Mouse (Mus musculus): ENCODE data around the gene Ptprt. TPM values are rescaled to one million over a fixed set of nuclear protein-coding genes. Genes with fewer than 3 reads are reported as not detected.

Ptprt gene
- polyA plus RNA-seq, 1 experiment from 2014 or later = 3.2 TPM

DNA sequence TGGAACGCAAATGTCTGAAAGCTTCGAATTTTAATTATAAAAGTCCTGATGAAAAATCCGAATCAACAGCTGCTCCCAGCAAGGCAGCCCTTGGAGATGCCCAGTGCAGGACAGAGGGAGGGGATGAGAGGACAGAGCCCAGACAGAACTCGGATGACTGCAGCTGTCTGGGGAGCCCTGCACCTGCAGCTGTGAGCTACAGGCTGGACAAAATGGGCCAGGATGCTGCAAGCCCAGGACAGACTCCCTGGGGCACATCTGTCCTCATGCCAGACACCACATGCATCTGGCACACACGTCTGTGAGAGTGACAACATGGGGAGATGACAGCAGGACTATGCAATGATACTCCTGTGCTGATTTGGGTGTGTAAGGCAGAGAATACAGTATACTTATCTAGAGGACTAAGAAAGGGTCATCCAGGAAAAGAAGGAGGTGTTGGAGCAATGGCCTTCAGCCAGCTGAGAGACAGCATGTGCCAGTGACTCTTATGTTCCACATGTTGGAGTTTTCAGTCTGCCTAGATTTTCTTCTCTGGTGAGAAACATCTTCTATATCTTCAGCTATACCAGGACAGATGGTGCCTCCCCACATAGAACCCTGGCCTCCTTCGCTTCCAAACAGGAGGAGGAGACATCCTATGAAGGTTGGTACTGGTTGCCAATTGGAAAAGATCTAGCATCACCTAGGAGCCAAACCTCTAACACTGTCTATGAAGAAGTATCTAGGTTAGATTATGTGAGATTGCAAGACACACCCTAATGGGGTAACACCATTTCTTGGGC lies 259.4 kb downstream of the Ptprt start:
- no peak overlapping the region for H3K4me2 ChIP-seq
- no peaks in the 10 kb centered on the region for H3K9me3 ChIP-seq (replicated peaks)
- no peak for ATAC-seq (replicated peaks; ENCODE audit: low FRiP score)
- H3K27ac ChIP-seq = no peak overlapping the region
- no peak overlapping the region for H3K4me3 ChIP-seq (replicated peaks)
- H3K9ac ChIP-seq = no peak overlapping the region
- no peaks in the 10 kb centered on the region for H3K27me3 ChIP-seq
- no peaks in the 10 kb centered on the region for H3K36me3 ChIP-seq
- WGBS = 77% methylated on average over 6 of the region's 6 CpGs
- no peaks in the 10 kb centered on the region for H3K4me1 ChIP-seq

DNA sequence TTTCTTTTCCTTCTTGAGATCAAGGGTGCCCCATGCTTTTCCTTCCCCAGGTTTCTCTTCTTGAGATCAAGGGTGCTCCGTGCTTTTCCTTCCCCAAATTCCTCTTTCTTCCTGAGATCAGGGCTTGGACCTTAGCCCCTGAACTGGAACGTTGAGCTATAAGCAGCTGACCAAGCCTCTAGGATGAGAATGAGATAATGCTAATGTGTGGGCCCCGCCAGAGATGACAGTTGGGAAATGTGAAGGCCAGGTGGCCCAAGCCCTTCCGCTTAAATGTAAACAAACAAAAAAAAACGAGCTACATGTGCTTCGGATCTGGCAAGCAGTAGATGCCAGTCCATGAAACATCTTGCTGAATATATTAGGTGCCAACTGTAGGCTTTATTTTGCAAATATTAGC lies 266.3 kb downstream of the Ptprt start:
- H3K9me3 ChIP-seq (replicated peaks) = no peaks in the 10 kb centered on the region
- WGBS = 55% methylated on average over 6 of the region's 6 CpGs
- ATAC-seq (replicated peaks; ENCODE audit: low FRiP score) = no peak
- H3K36me3 ChIP-seq = no peaks in the 10 kb centered on the region
- H3K4me2 ChIP-seq = no peak overlapping the region
- H3K4me3 ChIP-seq (replicated peaks) = no peak overlapping the region
- H3K27me3 ChIP-seq = no peaks in the 10 kb centered on the region
- no peak overlapping the region for H3K9ac ChIP-seq
- no peak overlapping the region for H3K27ac ChIP-seq
- no peaks in the 10 kb centered on the region for H3K4me1 ChIP-seq

DNA sequence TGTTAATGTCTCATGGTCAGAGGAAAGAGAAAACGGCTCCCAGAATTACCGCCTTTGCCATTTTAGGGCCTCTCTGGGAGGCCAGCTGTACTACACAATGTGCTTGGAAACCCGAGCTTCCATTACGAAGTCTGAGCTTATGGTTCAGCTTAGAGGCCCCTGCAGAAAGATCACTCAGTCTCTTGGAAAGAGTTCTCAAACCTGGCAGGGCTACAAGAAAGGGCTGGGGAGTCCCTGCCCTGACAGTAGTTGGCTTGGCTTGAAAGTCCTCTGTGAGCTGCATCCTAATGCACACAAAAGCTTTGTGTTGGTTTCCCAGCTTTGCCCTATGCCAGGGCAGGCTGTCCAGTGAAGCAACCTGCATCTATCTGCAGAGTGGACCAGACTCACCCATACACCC lies 269.1 kb downstream of the Ptprt start:
- Histone ChIP-seq H3K9me3 (replicated peaks) (no peaks in the 10 kb centered on the region), H3K27ac (no peak overlapping the region), H3K4me1 (no peaks in the 10 kb centered on the region), H3K36me3 (no peaks in the 10 kb centered on the region), H3K4me3 (replicated peaks) (no peak overlapping the region), H3K27me3 (no peaks in the 10 kb centered on the region), H3K9ac (no peak overlapping the region), H3K4me2 (no peak overlapping the region)
- ATAC-seq (replicated peaks; ENCODE audit: low FRiP score) = no peak
- WGBS = 35% methylated on average over 4 of the region's 4 CpGs

DNA sequence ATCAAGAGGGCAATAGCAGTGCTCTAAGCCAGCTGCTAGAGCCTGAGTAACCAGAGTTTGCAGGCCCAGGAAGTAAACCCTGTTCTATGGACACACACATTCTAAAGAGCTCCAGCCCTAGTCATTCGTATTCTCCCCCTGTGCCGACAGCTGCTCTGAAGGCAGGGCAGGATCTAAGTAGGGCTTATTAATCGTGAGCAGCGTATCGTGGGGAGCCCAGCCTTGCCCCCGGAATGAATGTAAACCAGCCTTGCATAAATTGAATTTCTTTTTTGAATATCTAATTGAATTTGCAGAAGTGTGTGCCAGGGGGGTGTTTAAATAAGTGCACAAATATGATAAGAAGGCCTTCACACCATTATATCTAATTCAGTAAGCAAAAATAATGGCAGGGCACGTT lies 283.6 kb downstream of the Ptprt start:
- no peak for ATAC-seq (replicated peaks; ENCODE audit: low FRiP score)
- H3K36me3 ChIP-seq = no peaks in the 10 kb centered on the region

DNA sequence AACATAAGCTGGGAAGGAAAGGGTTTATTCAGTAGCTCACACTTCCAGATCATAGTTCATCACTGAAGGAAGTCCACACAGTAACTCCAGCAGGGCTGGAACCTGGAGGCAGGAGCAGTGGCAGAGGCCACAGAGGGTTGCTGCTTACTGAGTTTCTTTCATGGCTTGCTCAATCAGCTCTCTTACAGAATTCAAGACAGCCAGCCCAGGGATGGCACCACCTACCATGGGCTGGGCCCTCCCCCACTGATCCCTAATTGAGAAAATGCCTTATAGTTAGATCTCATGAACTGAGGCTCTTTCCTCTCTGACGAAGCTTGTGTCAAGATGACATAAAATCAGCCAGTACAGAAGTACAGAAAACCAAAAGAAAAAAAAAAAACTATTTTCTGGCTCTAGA lies 311.9 kb downstream of the Ptprt start:
- no peak overlapping the region for H3K4me3 ChIP-seq (replicated peaks)
- ATAC-seq (replicated peaks; ENCODE audit: low FRiP score) = no peak
- no peaks in the 10 kb centered on the region for H3K36me3 ChIP-seq
- H3K9me3 ChIP-seq (replicated peaks) = no peaks in the 10 kb centered on the region
- no peaks in the 10 kb centered on the region for H3K27me3 ChIP-seq
- 63% methylated on average over 1 of the region's 1 CpGs for WGBS
- no peak overlapping the region for H3K27ac ChIP-seq
- H3K4me2 ChIP-seq = no peak overlapping the region
- no peak overlapping the region for H3K9ac ChIP-seq
- H3K4me1 ChIP-seq = no peaks in the 10 kb centered on the region

More for the DNA sequence above, 283.6 kb downstream of the Ptprt start:
- 81% methylated on average over 7 of the region's 7 CpGs for WGBS
- H3K4me2 ChIP-seq = no peak overlapping the region
- H3K9ac ChIP-seq = no peak overlapping the region
- H3K9me3 ChIP-seq (replicated peaks) = no peaks in the 10 kb centered on the region
- H3K4me3 ChIP-seq (replicated peaks) = no peak overlapping the region
- no peaks in the 10 kb centered on the region for H3K27me3 ChIP-seq
- no peaks in the 10 kb centered on the region for H3K4me1 ChIP-seq
- H3K27ac ChIP-seq = no peak overlapping the region

DNA sequence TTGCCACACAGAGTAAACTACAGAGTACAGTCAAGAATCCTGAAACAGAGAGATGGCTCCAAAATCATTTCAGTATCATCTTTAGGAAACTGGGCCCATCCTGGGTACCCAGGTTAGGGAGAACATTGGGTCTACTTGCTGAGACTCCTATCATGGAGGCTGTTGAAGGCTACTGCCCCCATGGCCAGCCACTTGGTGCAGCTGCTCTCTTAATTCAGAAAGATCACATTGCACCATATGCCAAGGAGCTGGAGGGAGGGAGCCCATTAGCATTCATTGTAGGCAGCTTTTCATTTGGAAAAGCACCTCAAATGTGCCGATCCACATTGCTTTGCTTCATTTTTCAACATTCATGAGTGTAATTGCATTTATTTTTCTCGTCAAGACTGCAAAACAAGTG lies 319.1 kb downstream of the Ptprt start:
- no peak overlapping the region for H3K4me2 ChIP-seq
- no peaks in the 10 kb centered on the region for H3K36me3 ChIP-seq
- no peak overlapping the region for H3K4me3 ChIP-seq (replicated peaks)
- H3K27me3 ChIP-seq = no peaks in the 10 kb centered on the region
- H3K9me3 ChIP-seq (replicated peaks) = no peaks in the 10 kb centered on the region
- H3K4me1 ChIP-seq = no peaks in the 10 kb centered on the region
- 76% methylated on average over 2 of the region's 2 CpGs for WGBS
- no peak overlapping the region for H3K27ac ChIP-seq
- no peak for ATAC-seq (replicated peaks; ENCODE audit: low FRiP score)
- no peak overlapping the region for H3K9ac ChIP-seq

DNA sequence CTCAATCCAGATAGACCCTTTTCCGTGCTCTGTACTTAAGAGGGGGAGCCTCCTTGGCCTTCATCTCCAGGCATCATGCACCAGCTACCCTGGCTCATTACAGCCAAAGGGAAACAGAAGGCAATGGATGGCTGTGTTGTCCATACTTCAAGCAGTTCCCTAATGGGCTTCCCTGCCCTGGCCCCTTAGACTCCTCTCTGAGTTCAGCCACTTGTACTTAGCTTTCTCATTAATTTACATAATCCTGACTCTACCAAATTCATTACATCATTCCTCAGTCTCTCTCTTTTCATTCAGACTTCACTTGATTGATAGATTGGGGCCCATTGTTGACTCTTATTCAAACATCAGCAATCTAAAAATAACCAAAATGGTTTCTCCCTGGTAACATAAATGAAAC lies 320.7 kb downstream of the Ptprt start:
- Histone ChIP-seq H3K27ac (no peak overlapping the region), H3K9me3 (replicated peaks) (no peaks in the 10 kb centered on the region), H3K27me3 (no peaks in the 10 kb centered on the region), H3K4me3 (replicated peaks) (no peak overlapping the region), H3K4me2 (no peak overlapping the region), H3K9ac (no peak overlapping the region), H3K36me3 (no peaks in the 10 kb centered on the region), H3K4me1 (no peaks in the 10 kb centered on the region)
- 93% methylated on average over 1 of the region's 1 CpGs for WGBS
- ATAC-seq (replicated peaks; ENCODE audit: low FRiP score) = no peak

DNA sequence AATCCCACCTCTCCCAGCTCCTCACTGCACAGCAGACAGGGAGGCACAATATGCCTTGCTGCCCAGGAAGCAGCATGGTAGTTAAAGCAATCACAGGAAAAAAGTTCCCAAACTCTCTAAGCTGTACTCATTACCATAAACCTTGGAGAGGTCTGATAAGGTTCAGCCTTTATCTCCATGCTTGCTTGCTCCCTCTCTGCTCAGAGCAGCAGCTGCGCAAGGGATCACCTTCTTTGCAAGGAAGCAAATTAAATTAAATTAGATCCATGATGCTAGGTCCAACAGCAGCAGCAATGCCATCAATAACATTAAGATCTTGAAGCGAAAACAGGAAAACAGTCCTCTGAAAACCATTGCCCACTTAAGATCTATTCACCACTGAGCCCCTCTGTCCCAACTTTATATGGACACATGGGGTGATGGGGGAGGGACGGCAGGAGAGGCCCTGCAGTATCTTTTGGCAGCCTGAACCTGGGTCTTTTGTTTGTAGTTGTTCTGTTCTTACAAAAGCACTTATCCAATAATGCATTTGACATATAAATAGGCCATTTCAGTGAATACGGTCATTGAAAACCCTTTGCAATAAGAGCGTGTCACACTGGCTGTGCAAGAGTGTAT lies 328.8 kb downstream of the Ptprt start:
- ATAC-seq (replicated peaks; ENCODE audit: low FRiP score) = no peak
- H3K9ac ChIP-seq = no peak overlapping the region
- no peak overlapping the region for H3K27ac ChIP-seq
- H3K27me3 ChIP-seq = no peaks in the 10 kb centered on the region
- 83% methylated on average over 5 of the region's 5 CpGs for WGBS
- H3K4me1 ChIP-seq = no peaks in the 10 kb centered on the region
- H3K4me3 ChIP-seq (replicated peaks) = no peak overlapping the region
- no peak overlapping the region for H3K4me2 ChIP-seq
- no peaks in the 10 kb centered on the region for H3K9me3 ChIP-seq (replicated peaks)
- no peaks in the 10 kb centered on the region for H3K36me3 ChIP-seq

DNA sequence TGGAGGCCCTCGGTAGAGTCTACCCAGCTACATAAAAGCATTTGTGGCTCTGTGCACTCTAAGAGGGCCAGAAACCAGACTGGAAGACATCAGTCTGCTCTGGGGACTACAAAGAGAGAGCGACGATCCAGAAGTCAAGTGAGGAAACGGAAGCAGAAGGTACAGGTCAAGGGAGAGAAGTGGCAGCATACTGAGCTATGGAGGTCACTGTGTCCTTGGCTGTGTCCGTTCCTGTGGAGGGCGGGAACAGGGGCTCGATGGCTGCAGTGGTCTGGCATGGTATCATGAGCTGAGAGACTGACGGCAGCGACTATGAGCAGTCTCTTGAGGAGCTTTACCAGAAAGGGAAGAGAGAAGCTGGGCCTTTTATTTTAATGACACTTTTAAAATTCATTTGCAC lies 331.5 kb downstream of the Ptprt start:
- Histone ChIP-seq H3K4me1 (no peaks in the 10 kb centered on the region), H3K36me3 (no peaks in the 10 kb centered on the region), H3K4me3 (replicated peaks) (no peak overlapping the region), H3K27me3 (no peaks in the 10 kb centered on the region), H3K9ac (no peak overlapping the region), H3K4me2 (no peak overlapping the region), H3K27ac (no peak overlapping the region), H3K9me3 (replicated peaks) (no peaks in the 10 kb centered on the region)
- no peak for ATAC-seq (replicated peaks; ENCODE audit: low FRiP score)
- 87% methylated on average over 9 of the region's 9 CpGs for WGBS

DNA sequence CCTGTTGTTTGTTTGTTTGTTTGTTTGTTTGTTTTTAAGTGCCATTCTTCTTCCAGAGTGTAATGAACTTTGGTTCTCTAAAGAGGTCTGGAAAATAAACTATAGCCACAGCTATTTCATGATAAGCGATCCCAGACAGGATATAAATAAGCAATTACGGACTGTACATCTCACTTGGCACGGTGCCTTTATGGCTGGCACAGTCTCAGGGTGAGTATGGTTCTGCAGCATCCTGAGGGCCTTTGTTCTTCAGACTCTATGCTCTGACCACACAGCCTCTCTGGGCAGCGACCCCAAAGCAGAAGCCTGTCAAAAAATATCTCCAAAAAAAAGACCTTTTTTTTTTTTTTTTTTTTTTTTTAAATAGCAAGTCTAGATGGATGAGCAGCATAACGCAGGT lies 338.5 kb downstream of the Ptprt start:
- Histone ChIP-seq H3K9me3 (replicated peaks) (no peaks in the 10 kb centered on the region), H3K27me3 (no peaks in the 10 kb centered on the region), H3K4me2 (no peak overlapping the region), H3K4me3 (replicated peaks) (no peak overlapping the region), H3K9ac (no peak overlapping the region), H3K36me3 (no peaks in the 10 kb centered on the region), H3K27ac (no peak overlapping the region), H3K4me1 (no peaks in the 10 kb centered on the region)
- no peak for ATAC-seq (replicated peaks; ENCODE audit: low FRiP score)
- 78% methylated on average over 5 of the region's 5 CpGs for WGBS

DNA sequence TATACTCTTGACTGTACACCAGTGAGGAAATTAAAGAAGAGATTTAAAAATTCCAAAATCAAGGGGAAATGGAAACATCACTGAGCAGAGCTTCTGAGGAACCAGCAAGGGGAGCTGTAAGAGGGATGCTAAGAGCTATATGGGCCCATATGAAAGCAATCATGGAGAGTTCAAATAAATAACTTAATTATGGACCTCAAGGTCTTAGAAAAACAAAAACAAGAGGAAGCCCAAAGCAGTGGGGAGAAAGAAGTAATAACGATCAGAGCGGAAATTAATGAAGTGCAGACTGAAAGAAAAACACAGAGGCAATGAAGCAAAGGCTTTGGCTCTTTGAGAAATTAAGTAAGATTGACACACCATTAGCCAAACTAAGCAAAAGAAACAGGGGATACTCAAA lies 353.0 kb downstream of the Ptprt start:
- no peak overlapping the region for H3K4me2 ChIP-seq
- H3K4me3 ChIP-seq (replicated peaks) = no peak overlapping the region
- H3K9ac ChIP-seq = no peak overlapping the region
- 0 out of 2 replicates have a peak, but pooled peaks cover 3% of the 10 kb centered on the region for H3K4me1 ChIP-seq
- no peaks in the 10 kb centered on the region for H3K36me3 ChIP-seq
- H3K9me3 ChIP-seq (replicated peaks) = no peaks in the 10 kb centered on the region
- peaks cover 4% of the 10 kb centered on the region; the same call in 1 of the 2 replicates for H3K27me3 ChIP-seq
- peak; percentile 78 for ATAC-seq (replicated peaks; ENCODE audit: low FRiP score)
- 23% methylated on average over 2 of the region's 2 CpGs for WGBS
- H3K27ac ChIP-seq = no peak overlapping the region

DNA sequence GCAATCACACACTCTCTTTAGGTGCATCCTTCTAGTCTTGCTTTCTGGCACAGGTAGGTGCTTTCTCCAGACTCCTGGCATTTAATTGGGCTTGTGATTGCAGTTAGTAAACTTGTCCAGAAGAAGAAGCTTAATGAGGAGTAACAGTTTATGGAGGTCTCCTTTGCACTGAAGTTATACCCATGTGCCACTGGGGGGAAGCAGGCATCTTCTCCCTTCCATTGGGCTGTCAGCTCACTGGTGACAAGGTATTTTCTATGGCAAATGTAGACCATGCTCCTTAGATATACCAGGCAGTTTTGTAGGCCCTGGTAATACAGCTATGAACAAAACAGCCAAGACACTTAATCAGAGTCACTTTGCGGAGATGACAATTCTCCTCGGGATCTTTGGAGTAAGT lies 366.9 kb downstream of the Ptprt start:
- H3K27ac ChIP-seq = no peak overlapping the region
- H3K4me2 ChIP-seq = no peak overlapping the region
- no peaks in the 10 kb centered on the region; the same call in 1 of the 2 replicates for H3K9me3 ChIP-seq (replicated peaks)
- no peaks in the 10 kb centered on the region for H3K36me3 ChIP-seq
- ATAC-seq (replicated peaks; ENCODE audit: low FRiP score) = no peak
- H3K4me3 ChIP-seq (replicated peaks) = no peak overlapping the region
- H3K4me1 ChIP-seq = no peaks in the 10 kb centered on the region
- H3K9ac ChIP-seq = no peak overlapping the region
- WGBS = 88% methylated on average over 2 of the region's 2 CpGs
- no peaks in the 10 kb centered on the region for H3K27me3 ChIP-seq
